Mouse (Mus musculus) cerebellum, postnatal 10 days (tissue): ENCODE data around the gene Zfp260.
"Not testable (repeated sequence)": the region's sequence is repeated elsewhere in the genome, so short reads cannot be mapped to it uniquely, and the experiment has no call there.

ENCODE experiments used
- DNase-seq, 2 experiments: peaks; one replicate each; pipeline ENCODE4 v3.0.0; 2021; ENCODE audit warnings: mixed read lengths in 2 of 2

Gene Zfp260

GRCm38 (mm10) chr7:30094646-30095429 is at the start of gene Zfp260:
Zfp260 (plus strand) TSS chr7:30094777.
- DNase-seq = peak; percentile 93 to 96

DNA sequence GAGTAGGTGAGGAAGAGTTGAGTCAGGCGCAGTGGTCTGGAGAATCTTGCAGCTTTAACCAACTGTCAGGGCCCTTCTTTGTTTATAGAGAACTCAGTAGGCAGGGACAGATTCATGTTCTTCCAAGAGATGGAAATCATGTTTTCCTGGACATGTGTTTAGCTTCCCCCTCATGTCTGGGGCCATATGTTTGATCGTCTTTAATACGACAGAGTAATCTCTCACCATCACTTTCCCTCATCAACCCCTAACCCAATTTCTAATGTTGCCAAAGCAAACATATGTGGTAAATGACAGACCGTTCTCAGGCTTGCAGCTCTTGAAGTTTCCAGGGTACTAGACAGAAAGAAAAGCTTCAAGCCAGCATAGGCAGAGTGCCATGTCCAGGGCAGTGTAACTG is 46.5 kb upstream of the Zfp260 start:
- peak; percentile 14 to 30 for DNase-seq

DNA sequence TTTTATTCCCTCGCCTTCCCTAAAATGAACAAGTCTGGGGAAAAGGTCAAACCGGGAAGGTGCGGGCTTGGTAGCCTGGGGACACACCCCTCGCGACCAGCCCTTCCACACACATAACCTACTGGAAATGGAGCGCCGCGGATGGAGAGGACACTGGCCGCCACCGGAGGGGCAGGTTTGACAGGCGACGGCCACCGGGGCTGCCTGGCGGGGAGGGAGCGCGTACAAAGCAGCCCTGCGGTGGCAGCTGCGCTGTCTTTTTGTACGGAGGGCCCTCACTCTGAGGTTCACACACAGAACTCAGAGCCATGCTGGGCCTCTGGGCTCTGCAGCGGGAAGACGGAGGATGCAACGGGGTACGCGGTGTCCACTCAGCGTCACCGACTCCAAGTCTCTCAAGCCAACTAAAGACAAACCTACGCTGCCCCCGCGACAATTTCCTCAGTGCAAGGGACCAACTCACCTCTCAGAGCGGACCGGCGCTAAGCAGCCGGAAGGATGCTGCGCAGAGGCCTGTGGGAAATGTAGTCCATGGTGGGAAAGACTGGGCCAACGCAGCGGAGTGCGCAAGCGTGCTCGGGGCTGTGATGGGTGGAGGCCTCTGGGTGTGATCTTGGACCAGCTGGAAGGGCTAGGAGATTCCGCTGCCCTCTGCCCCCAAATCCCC is 43.6 kb upstream of the Zfp260 start, which contains the start of gene Zfp14:
Zfp14 (minus strand) TSS at position 499 of the 667 bp plus-strand sequence.
- DNase-seq = peak; percentile 93 to 97

GRCm38 (mm10) chr7:30053591-30053990 is 41.0 kb upstream of the Zfp260 start:
- no peak for DNase-seq

- DNase-seq = no peak
Measured at GRCm38 (mm10) chr7:30060341-30060740, 34.2 kb upstream of the Zfp260 start.

GRCm38 (mm10) chr7:30062478-30062877 is 32.1 kb upstream of the Zfp260 start:
- DNase-seq = peak; percentile 49 to 51

DNA sequence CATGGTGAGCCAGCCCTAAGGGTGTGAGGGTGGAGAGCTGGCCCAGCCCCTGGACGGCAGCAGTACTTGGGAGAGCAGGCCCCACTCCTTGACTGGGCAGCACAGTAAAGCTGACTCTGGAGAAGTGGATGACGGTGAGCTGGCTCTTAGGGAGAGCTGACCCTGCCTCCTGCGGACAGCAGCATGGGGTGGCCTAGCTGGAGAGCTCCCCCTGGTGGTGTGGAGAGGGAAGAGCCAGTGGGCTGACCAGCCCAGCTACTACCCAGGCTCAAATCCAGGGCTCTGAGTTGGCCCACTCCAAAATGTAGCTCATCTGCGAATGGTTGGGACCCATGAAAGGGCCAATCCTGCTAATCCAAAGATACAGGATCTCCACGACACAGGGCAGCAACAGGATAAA is 30.0 kb upstream of the Zfp260 start:
- no peak for DNase-seq

GRCm38 (mm10) chr7:30072146-30073028 is 22.2 kb upstream of the Zfp260 start, which contains the start of gene Zfp82:
Zfp82 (minus strand) TSS chr7:30072900.
- DNase-seq = peak; percentile 86 to 94

- DNase-seq = no peak
Measured at GRCm38 (mm10) chr7:30086524-30086923, 8.1 kb upstream of the Zfp260 start.

DNA sequence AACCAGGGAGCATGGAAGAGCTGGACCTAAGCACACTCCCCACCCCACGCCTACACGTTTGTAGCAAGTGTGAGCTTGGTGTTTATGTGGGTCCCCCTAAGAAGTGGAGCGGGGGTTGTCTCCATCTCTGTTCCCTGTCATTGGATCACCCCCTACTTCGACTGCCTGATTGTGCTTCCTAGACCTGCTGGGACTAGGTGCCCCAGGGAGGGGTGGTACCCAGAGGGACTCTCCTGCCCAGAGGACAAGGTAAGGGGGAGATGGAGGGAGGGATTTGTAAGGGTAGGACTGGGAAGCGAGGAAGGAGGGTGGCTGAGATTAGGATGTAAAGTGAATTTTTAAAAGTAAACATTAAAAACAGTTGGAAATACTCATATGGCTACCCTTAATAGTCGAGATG is 5.2 kb upstream of the Zfp260 start:
- peak; percentile 20 to 23 for DNase-seq

- DNase-seq = peak; percentile 98
Measured at GRCm38 (mm10) chr7:30090092-30090969, 4.2 kb upstream of the Zfp260 start, which contains the start of the genes Gm26920 and Zfp566. Gm26920 (minus strand) TSS chr7:30090410. Zfp566 (minus strand) TSS chr7:30090527.

DNA sequence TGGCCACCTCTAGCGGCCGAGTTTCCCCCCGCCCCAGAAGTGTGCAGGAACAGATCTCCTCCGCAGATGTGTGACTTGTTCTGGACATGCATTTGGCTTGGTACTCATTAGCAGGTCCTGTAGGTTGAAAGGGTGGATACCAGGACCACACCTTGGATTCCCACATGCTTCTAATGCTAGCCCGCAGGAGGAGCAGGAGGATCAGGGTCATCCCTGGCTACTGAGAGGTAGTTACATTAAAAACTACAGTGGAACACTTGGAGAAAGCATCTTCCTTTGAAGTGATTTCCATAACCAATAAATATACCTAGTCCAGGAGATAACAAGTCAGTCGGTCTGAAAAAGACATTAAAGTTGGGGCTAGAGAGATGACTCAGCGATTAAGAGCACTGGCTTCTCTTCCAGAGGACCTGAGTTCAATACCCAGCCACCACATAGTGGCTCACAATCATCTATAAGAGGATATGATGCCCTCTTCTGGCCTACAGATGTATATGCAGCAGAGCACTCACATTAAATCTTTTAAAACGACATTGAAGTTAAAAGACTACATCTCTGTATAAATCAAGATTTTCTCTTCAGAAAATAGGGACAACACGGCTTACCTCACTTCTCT is 3.5 kb upstream of the Zfp260 start:
- DNase-seq = peak; percentile 23 to 34

- DNase-seq = no peak
Measured at GRCm38 (mm10) chr7:30092666-30093065, 1.9 kb upstream of the Zfp260 start.

DNA sequence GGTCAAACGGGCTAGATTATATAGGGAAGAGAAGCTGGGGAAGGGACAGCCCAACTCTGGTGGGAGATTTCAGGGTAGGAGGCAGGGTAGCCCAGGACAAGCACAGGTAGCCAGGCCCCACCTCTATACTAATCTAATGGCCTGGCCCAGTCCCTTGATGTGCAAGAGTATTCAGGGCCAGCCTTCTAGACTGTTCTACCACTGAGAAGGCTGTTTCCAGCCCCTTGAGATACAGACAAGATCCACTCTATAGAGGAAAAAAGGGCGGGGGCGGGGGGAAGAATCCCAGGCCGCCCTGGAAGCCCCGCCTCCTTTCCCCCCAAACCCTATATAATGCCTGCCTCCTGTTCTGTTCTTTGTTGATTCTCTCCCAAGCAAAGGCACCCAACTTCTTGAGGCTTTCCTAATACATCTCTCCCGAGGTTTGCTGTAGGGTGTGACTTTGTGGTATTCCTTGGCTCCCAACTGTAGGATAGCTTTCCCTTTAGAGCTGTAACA is 610 bp upstream of the Zfp260 start:
- DNase-seq = peak; percentile 14 to 18

GRCm38 (mm10) chr7:30095551-30096125 is 1.1 kb downstream of the Zfp260 start:
- peak in 1 of 2 experiments; percentile 16 for DNase-seq

GRCm38 (mm10) chr7:30099297-30099696 is 4.7 kb downstream of the Zfp260 start:
- DNase-seq = peak; percentile 20 to 24

GRCm38 (mm10) chr7:30116076-30116475 is 21.5 kb downstream of the Zfp260 start:
- no peak for DNase-seq

GRCm38 (mm10) chr7:30117935-30118334 is 23.4 kb downstream of the Zfp260 start:
- DNase-seq = not testable (repeated sequence)

DNA sequence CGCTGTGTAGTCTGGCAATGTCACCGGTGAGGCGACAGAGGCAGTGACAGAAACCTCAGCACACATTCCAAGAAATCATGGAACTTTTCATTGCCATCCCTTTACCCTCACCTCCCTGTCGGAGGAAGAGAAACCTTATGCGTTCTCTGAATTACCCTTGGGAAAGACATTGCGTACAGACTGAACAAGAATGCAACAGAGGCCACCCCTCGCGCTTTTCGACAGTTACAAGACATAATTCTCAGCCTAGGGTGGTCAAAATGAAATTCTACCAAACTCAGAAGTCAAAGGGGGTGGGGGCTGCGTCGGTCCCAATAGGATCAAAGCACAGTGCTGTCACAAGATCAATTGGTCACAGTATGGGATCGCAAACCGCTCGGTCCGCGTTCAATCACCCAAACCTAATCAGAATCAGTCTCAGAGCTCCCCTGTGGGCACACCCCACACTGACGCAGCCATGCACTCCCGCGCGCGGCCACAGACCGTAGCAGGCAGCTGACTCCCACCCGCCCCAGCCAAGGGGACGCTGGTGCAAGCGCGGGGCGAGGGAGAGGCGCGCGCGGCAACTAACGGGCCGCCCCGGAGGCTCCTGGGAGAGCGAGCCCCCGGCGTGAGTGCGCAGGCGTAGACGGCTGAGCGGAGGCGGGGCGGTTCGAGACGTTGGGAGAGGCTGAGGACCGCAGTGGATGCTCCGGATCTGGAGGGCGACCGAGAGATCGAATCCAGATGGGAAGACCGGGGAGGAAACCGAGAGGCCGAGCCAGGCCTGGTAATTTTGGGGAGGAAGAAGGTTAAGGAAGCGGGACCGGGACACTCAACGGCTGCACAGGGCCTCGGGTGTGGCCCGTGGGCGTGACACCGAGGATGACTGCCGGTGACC is 27.0 kb downstream of the Zfp260 start, which contains the start of gene Zfp382:
Zfp382 (plus strand) TSS at position 635 of the 880 bp plus-strand sequence.
- peak; percentile 94 to 97 for DNase-seq

- DNase-seq = no peak
Measured at GRCm38 (mm10) chr7:30122188-30122530, 27.6 kb downstream of the Zfp260 start.
